Mouse (Mus musculus): ENCODE results near the gene Tesmin. TPM values are rescaled to one million over a fixed set of nuclear protein-coding genes. Genes with fewer than 3 reads are reported as not detected.

Gene Tesmin
- total RNA-seq (2014; fragmentation: Nextera tagmentation) (0.71 and 0.96 TPM in 2 replicates), total RNA-seq (2017) (0.88 and 1.1 TPM in 2 replicates)

DNA sequence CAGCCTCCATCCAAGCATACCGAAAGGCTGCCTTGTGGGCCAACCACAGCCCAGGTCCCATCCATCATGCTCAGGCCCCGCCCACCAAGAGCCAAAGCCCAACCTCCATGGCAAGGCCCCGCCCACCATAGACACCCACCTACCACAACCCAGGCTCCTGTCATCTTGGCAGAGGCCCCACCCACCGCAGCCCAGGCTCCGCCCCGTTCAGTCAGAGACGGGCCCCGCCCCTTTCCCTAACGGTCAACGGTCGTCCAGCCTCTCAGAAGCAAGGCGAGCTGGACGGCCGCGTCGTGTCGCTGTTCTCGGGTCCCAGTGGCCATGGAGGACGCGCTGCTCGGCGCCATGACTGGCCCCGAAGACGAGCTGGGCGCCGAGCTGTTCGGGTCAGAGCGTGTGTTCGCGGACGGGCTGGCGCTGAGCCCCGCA is at the start of gene Tesmin:
TSS of gene Tesmin (plus strand) at position 229 of the 429 bp plus-strand sequence.
- peak; percentile 87 for ATAC-seq (replicated peaks; ENCODE audit: poor library complexity, severe bottlenecking)

- peak; percentile 56 for ATAC-seq (replicated peaks; ENCODE audit: poor library complexity, severe bottlenecking)
These were observed 49.5 kb upstream of the Tesmin start for GRCm38 (mm10) chr19:3339187-3339586.

DNA sequence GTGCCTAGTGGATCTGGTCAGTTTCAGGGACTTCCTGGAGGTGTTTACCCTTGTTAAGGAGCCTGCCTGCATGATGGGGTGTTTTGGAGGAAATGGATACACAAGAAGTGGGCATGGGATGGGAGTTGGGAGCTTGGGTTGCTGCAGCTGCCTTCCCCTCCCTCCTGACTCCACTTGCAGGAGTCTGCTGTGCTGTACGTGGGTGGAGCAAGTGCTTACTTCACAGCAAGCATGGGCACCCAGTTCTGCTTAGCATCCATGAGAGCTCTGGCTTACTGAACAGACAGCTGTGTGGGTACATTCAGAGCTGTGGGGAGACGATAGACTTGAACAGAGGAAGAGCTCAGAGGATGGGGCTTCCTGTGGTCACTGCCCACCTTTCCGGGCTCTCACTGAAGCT is 47.6 kb upstream of the Tesmin start:
- ATAC-seq (replicated peaks; ENCODE audit: poor library complexity, severe bottlenecking), result 0 out of 2 replicates have a peak, but pooled peaks have one; percentile 12

GRCm38 (mm10) chr19:3343929-3344328 is 44.7 kb upstream of the Tesmin start:
- ATAC-seq (replicated peaks; ENCODE audit: poor library complexity, severe bottlenecking), result no peak

- ATAC-seq (replicated peaks; ENCODE audit: poor library complexity, severe bottlenecking), result no peak
These were observed 43.8 kb upstream of the Tesmin start for GRCm38 (mm10) chr19:3344636-3345544.

- no peak for ATAC-seq (replicated peaks; ENCODE audit: poor library complexity, severe bottlenecking)
These were observed 40.9 kb upstream of the Tesmin start for GRCm38 (mm10) chr19:3347784-3348183.

DNA sequence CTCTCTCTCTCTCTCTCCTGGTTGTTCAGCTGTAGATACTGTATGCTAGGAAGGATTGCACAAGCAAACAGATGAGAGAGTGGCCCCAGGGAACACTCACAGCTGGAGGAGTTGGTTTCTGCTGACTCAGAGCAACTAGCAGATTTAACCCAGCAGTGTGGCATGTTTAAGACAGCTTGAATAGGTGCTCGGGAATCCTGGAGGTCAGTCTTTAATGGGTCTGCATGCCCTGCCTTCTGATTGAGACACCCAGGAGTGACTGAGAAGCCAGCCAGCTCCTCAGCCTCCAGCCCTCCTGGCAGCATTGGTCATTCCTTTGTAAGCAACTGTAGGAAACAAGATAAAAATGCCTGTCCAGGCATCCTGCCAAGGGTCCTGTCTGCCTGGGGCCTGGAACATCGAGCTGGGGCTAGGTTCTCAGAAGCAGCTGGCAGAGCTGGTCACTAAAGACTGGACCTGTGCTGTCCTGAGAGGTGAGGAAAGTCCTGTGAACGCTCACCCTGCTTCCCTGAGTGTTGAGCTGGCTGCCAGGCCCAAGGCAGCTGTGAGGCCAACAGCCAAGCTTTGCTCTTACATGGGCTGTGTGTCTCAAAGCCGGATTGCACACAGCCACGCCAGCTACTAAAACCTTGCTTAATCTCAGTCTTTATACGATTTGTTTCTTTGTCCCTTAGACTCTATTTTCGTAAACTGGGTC is 35.1 kb upstream of the Tesmin start:
- ATAC-seq (replicated peaks; ENCODE audit: poor library complexity, severe bottlenecking), result 0 out of 2 replicates have a peak, but pooled peaks have one; percentile 21

DNA sequence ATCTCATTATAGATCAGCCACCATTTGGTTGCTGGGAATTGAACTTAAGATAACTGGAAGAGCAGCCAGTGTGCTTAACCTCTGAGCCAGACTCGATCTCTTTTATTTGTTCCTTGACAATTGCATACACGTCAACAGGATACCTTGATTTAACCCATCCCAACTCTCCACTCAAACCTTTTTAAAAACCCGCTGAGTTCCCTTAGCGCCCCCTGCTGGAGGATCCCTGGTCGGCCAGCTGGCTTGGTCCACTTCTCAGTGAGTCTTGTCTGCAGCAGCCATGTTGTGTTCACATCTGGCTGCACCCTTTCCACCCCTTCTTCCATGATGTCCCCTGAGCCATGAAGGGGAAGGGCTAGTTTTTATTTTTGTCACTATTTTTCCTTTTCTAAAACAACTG is 33.6 kb upstream of the Tesmin start:
- no peak for ATAC-seq (replicated peaks; ENCODE audit: poor library complexity, severe bottlenecking)

DNA sequence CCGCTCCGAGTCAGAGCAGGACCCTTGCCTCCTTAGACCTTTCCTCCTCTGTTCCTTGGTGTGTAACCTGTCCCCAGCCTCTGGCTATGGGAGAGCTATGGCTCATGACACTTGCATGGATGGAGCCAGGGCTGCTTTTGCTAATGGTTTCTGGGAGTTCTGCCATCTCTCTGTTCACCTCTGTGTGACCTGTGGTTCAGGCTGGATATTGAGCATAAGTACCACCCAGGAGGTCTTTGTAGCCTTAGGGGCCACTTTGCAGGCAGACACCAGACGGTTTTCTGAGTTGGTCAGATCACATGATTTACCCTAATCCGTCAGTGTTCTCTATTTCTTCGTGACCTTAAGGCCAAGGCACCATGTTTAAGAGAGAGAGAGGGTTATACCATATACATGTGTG is 32.1 kb upstream of the Tesmin start:
- no peak for ATAC-seq (replicated peaks; ENCODE audit: poor library complexity, severe bottlenecking)

- ATAC-seq (replicated peaks; ENCODE audit: poor library complexity, severe bottlenecking), result 0 out of 2 replicates have a peak, but pooled peaks have one; percentile 6
These were observed 31.0 kb upstream of the Tesmin start for GRCm38 (mm10) chr19:3357620-3358019.

- ATAC-seq (replicated peaks; ENCODE audit: poor library complexity, severe bottlenecking), result peak; percentile 81
These were observed 28.6 kb upstream of the Tesmin start for GRCm38 (mm10) chr19:3359841-3360588.

GRCm38 (mm10) chr19:3363510-3363909 is 25.1 kb upstream of the Tesmin start:
- no peak for ATAC-seq (replicated peaks; ENCODE audit: poor library complexity, severe bottlenecking)

DNA sequence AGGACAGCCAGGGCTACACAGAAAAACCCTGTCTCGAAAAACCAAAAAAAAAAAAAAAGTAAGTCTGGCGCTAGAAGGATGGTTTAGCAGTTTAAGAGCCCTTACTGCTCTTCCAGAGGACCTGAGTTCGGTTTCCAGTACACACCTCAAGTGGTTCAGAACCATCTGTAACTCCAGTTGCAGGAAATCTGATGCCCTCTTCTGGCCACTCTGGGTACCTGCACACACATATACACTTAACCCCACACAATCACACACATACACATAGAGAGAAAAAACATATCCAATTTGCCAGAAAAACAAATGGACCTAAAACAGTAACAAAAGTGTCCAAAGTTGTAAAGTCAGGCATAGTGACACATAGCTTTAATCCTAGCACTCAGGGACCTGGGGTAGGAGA is 23.6 kb upstream of the Tesmin start:
- ATAC-seq (replicated peaks; ENCODE audit: poor library complexity, severe bottlenecking), result no peak

DNA sequence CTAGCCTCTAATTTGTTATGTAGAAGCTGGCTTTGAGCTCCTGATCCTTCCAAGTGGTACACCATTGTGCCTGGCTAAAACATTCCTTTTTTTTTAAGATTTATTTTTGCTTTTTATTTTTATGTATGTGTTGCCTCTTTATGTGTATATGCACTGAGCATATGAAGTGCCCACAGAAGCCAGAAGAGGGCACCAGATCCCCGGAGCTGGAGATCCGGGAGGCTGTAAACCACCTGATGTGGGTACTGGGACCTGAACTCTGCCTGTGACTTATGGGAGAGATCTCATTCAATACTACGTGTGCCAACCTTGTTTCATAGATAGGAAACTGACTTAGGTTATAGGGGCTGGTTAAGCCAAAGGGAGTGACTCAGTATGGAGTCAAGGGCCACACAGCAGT is 20.4 kb upstream of the Tesmin start:
- no peak for ATAC-seq (replicated peaks; ENCODE audit: poor library complexity, severe bottlenecking)

- no peak for ATAC-seq (replicated peaks; ENCODE audit: poor library complexity, severe bottlenecking)
These were observed 15.3 kb upstream of the Tesmin start for GRCm38 (mm10) chr19:3373380-3373779.

DNA sequence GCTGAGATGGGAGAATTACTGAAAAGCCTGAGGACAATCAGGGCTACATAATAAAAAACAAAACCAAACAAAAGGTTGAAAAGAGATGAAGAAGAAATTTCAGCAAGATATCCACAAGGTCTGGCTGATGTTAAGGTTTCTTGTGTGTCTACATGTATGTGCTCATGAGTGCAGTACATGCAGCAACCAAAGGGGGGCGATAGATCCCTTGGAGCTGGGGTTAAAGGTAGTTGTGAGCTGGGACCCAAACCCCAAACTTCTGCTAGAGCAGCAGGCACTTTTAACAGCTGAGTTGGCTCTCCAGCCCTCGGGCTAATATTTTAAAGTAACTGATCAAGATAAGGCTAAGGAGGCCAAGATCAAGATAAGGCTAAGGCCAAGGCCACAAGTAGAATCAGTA is 14.6 kb upstream of the Tesmin start:
- ATAC-seq (replicated peaks; ENCODE audit: poor library complexity, severe bottlenecking), result no peak

- ATAC-seq (replicated peaks; ENCODE audit: poor library complexity, severe bottlenecking), result no peak
These were observed 12.6 kb upstream of the Tesmin start for GRCm38 (mm10) chr19:3375945-3376495.

- ATAC-seq (replicated peaks; ENCODE audit: poor library complexity, severe bottlenecking), result peak; percentile 70
These were observed 11.5 kb upstream of the Tesmin start for GRCm38 (mm10) chr19:3376966-3377715.

DNA sequence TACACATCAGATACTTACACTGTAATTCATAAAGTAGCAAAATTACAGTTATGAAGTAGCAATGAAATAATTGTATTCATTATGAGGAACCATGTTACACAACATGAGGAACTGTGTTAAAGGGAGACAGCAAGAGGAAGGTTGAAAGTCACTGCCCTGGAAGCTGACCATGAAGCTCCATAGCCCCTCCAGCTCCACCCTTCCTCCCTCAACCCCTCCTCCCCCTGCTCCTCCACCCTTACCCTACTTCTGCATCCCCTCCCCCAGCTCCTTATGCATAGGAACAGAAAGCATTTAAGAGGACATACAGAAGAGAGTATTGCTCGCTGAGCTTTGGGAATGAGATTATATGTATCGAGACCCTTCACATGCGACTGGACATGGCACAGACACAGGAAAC is 10.0 kb upstream of the Tesmin start:
- peak; percentile 73 for ATAC-seq (replicated peaks; ENCODE audit: poor library complexity, severe bottlenecking)

DNA sequence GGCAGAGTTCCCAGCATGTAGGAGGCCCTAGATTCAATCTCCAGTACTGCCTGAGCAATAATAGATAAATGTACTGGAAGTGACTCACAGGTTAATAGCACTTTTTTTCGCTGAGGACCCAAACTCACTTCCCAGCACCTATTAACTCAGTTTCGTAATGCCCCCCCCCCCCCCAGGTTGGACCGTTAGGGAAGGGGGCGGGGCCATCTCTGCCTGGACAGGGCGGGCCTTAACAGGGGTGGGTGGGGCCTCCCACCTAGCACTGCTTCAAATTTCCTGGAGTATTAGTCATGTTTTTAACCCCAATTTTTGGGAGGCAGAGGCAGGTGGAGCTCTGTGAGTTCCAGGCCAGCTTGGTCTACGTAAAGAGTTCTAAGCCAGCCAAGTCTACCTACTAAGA is 596 bp upstream of the Tesmin start:
- no peak for ATAC-seq (replicated peaks; ENCODE audit: poor library complexity, severe bottlenecking)
